Mouse (Mus musculus) liver, embryonic 14.5 days (tissue): ENCODE results near the gene Tmem62.

Experiments used
- CTCF ChIP-seq: IDR thresholded peaks from 2 replicates; pipeline ENCODE4 v1.5.1; 2016; ENCODE audit warnings: antibody characterized with exemption, low read depth, control low read depth
- EP300 ChIP-seq: IDR thresholded peaks from 2 replicates; pipeline ENCODE4 v1.6.1; 2016; ENCODE audit warnings: antibody characterized with exemption, low read depth

GRCm38 (mm10) chr2:120972964-120973363 is 3.9 kb upstream of the Tmem62 start:
- no peak for TF ChIP-seq EP300
- TF ChIP-seq CTCF = peak; percentile 47
